Mouse (Mus musculus) retina, postnatal 1 day (tissue): ENCODE data around the gene Gm7137.
A peak's percentile ranks its signal among the peaks of the same experiment; 100 is the strongest.
"Not testable (repeated sequence)": the region's sequence is repeated elsewhere in the genome, so short reads cannot be mapped to it uniquely, and the experiment has no call there.

Source experiments
- DNase-seq: peaks from one replicate; pipeline ENCODE4 v3.0.0-alpha.2; 2012

The Gm7137 gene

DNA sequence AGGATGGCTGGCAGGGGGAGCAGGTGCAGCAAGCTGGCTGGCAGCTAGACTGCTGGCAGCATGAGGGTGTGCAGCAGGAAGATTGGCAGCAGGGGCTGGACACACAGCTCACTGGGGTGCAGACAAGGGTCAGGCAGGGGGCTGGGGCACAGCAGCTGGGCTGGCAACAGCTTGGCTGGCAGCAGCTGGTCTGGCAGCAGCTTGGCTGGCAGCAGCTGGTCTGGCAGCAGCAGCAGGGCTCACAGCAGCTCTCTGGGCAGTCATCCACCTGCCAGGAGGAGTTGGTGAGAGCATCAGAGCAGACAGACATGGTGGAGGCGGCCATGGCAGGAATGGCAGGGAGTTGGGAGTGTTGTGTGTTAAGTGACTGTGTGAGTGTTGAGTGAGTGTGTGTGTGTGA is at the start of gene Gm7137:
Gene Gm7137 (minus strand): TSS at position 325 of the 400 bp plus-strand sequence.
- not testable (repeated sequence) for DNase-seq

DNA sequence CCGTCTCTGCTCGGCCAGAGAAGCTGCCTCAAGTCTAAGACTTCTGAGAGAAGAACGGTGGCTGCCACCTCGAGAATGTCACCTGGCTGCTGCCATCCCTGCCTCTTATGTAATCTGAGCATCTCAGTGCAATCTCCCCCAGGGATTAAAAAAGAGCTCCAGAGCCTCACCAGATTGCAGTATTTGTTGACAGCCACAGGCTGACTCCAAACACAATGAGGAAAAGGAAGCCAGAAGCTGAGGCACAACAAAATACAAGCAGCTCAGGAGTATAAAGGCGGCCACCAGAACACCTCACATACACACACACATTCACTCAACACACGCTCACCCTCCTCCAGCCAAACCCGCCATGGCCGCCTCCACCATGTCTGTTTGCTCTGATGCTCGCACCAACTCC is 47.6 kb upstream of the Gm7137 start, which contains the start of gene Krtap10-10:
Gene Krtap10-10 (plus strand): TSS at position 301 of the 400 bp plus-strand sequence.
- no peak for DNase-seq

DNA sequence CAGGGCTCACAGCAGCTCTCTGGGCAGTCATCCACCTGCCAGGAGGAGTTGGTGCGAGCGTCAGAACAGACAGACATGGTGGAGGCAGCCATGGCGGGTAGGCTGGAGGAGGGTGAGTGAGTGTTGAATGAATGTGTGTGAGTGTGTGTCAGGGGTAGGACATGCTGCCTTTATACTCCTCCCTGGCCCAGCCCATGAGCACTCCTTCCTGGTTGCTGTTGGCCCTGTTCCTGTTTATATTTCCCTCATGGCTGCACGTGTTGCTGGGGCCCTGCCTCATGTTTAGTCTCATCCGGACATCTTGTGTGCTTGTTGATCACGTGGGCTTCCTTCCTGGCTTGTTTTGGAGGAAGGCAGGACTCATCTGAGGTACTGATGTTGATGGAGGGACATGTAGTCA is 39.0 kb upstream of the Gm7137 start, which contains the start of gene Krtap10-4:
Gene Krtap10-4 (minus strand): TSS at position 145 of the 400 bp plus-strand sequence.
- DNase-seq, result no peak

DNA sequence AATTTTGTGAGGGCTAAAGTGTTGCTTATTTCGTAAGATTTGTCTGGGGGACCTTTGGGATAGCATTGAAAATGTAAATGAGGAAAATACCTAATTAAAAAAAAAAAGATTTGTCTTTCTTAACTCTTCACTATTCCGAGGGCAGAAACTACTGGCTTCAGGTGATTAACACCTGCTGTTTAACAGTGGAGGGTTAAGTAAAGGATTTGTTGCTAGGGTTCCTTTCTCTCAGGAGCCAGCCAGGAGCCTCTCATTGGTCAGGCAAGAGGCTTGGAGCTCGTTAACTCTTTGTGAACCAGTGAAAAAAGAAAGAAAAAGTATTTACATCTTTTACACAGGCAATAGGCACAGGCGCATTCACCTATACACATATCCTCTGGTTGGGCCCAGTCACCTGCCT is 31.2 kb upstream of the Gm7137 start:
- DNase-seq, result no peak

DNA sequence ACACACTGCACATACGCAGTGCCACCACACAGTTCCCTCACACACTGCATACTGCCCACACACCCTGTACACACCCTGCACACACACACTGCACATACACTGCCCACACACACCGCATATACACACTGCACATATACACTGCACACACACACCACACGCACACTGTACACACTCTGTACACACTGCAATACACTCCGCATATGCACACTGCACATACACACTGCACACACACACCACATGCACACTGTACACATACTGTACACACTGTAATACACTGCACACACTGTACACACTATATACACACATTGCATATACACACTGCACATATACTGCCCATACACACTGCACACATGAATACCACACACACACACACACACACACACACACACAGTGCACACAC is 30.5 kb upstream of the Gm7137 start:
- DNase-seq, result no peak

DNA sequence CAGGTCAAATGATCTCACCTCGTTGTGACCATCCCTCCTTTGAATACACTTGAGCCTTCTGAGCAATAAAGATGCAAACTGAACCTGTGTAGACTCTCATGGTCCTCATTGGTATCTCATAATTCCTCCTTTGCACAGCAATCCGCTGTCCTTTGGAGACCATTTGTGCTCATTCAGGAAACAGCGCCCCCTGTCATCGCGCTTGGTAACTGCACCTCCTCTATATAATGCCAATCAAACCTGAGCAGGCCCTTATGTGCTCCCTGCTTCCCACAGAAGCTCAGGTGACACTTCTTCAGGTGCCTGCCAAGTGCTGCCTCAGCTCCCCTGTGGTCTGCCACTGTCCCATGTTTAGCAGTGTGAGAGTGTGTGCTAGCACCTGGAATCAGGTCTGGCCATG is 27.5 kb upstream of the Gm7137 start:
- peak; percentile 45 for DNase-seq

DNA sequence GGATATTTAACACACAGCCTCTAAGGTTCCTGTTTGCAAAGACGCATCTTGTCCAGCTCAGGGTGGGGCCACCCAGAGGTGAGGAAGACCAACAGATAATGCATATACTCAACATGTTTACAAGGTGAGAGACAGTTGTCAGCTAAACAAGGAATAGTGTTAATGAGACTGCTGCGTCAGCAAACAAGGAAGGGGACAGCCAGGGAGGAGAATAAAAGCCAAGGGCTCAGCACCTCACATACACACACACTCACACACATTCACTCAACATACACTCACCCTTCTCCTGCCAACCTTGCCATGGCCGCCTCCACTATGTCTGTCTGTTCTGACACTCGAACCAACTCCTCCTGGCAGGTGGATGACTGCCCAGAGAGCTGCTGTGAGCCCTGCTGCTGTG is 26.4 kb upstream of the Gm7137 start, which contains the start of gene Gm2696:
Gene Gm2696 (plus strand): TSS at position 301 of the 400 bp plus-strand sequence.
- no peak for DNase-seq

DNA sequence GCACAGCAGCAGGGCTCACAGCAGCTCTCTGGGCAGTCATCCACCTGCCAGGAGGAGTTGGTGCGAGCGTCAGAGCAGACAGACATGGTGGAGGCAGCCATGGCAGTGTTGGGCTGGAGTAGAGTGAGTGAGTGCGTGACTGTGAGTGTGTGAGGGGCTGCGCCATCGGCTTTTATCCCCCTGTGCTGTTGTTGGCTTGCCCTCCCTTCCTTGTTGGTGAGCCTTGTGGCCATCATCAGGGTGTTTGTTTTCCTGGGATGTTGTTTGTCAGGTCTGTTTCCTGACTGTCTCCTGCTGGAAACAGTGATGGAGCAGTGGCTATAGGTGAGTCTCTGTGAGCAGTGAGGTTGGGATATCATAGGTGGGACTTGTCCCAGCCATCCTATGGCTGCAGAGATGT is 23.7 kb upstream of the Gm7137 start, which contains the start of gene Gm9507:
Gene Gm9507 (minus strand): TSS at position 101 of the 400 bp plus-strand sequence.
- DNase-seq, result no peak

DNA sequence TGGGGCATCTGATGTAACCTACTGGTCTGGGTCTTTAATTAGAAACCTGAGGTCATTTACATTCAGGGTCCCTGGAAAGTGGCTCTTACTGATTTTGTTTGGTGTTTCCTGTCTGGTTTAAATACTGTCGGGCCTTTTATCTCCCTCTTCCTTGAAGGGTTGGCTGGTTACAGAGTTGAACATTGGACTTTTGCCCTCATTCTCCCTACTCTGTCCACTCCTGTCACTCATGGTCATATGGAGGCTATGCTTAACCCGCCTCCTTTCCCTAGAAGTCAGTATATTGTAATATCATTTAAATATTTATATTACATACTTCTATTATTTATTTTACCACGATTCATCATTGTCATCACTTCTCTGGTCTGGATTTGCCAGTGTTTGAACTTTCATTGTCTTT is 16.1 kb upstream of the Gm7137 start:
- no peak for DNase-seq

DNA sequence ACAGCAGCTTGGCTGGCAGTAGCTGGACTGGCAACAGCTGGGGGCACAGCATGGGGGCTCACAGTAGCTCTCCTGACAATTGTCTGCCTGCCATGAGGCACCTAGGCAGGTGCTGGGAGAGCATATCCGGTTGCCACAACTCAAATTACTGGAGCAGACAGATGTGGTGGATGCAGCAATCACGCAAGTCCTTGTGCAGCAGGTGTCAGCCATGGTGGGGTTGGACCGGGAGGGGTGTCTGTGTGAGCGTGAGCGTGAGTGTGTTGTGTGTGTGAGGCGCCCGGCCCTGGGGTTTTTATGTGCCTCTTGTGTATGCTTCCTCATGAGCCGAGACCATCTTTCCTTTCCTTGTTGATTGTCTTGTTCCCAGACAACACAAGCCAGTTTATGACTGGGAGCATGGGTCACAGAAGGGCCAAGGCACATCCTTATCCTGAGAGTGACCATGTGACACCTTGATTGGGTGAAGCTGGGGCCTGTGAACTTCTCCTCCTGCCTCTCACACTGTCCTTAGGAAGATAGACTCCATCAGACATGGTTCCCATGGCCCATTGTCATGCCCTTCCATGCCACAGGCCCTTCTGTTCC is 11.0 kb upstream of the Gm7137 start, which contains the start of gene Gm19668:
Gene Gm19668 (minus strand): TSS at position 213 of the 588 bp plus-strand sequence.
- DNase-seq, result peak; percentile 51

DNA sequence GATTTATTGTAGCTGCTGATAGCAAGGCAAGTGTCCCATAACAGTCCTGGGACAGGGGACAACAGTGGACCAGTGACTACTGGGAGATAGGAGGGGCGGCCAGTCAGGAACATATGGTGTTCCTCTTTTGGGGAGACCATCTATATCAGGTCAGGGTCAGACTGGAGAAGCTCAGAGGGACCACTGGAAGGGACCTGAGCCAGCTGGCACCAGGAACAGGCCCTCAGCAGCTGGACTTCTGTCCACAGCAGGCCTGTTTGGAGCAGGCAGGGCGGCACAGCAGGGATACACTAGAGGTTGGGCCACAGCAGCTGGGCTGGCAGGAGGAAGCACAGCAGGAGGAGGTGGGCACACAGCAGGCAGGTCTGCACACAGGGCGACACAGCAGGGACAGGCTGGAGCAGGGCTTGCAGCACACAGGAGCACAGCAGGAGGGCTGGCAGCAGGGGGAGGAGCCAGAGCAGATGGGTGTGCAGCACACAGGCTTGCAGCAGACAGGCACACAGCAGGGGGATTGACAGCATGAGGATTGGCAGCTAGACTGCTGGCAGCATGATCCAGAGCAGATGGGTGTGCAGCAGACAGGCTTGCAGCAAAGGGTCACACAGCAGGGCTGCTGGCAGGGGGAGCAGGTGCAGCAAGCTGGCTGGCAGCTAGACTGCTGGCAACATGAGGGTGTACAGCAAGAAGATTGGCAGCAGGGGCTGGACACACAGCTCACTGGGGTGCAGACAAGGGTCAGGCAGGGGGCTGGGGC is 10.3 kb upstream of the Gm7137 start:
- not testable (repeated sequence) for DNase-seq

DNA sequence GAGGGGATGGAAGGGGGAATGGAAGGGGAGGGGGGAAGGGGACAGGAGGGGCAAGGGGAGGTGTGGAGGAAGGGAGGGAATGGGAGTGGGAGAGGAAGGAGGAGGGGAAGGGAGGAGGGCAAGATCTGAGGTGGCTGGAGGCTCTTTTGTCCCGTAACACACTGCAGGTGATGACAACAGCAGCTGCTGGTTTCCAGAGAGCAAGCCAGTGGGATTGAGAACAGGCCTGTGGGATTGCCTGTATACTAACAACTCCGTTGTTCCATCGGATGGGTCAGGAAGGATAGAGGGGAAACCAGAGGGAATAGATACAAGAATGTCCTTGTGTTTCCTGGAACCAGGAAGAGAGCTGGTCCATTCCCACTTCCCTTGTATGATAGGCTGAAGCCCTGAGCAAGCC is 9.7 kb upstream of the Gm7137 start:
- DNase-seq, result peak; percentile 39

DNA sequence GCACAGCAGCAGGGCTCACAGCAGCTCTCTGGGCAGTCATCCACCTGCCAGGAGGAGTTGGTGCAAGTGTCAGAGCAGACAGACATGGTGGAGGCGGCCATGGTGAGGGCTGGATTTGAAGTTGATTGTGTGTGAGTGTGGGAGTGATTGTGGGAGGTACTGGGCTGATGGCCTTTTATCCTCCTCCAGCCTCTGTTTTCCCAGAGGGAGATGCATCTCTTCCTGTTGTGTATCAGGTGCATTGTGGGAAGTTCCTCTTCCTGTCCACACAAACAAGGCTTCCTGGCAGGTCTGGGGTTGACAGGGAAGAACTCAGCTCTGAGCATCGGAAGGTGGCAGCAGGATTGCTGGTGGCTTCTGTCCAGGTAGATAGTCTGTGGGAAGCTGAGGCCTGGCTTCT is 7.0 kb upstream of the Gm7137 start, which contains the start of gene Gm9639:
Gene Gm9639 (minus strand): TSS at position 101 of the 400 bp plus-strand sequence.
- DNase-seq, result no peak

DNA sequence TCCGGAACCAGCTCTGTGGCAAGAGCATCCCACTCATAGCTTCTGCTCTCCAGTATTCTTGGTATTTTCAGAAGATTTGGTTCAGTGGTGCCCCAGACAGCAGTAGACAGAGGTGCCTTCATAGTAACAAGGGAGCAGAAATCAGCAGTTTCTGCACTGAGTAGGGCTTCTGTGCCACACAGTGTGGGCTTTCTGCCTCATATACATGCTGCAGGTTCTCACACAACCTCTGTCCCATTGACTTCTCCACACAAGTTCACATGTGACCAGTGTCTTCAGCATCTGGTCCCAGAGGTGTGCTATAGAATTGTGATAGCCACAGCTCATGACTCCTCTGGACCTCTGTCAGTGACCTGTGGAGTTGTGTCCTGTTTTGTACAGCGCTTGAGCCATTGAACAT is 621 bp upstream of the Gm7137 start:
- no peak for DNase-seq

DNA sequence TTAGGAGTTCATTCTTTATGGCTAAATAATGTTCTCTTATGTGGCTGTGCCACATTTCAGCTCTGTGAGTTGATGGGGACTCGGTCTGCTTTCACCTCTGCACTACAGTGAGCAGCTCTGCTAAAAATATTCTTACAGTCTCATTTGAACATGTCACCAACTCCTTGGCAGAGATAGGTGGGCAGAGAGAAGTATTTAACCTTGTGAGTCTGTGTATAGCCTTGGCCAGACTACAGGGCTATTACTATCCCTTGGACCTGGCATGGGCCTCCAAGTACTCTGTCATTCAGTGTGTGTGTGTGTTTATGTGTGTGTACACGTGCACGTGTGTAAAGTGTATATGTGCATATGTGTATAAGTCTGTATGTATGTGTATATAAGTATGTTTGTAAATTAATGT is 4.6 kb downstream of the Gm7137 start:
- not testable (repeated sequence) for DNase-seq

DNA sequence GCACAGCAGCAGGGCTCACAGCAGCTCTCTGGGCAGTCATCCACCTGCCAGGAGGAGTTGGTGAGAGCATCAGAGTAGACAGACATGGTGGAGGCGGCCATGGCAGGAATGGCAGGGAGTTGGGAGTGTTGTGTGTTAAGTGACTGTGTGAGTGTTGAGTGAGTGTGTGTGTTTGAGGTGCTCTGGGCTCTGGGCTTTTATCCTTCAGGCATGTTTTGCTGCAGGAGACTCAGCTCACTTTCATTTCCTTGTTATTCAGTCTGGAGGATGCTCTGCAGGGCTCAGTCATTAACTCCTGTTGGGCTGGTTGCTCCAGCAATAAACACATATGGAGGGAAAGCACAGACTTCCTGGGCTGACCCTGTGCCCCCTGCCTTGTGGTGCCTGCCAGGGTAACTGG is 5.6 kb downstream of the Gm7137 start, which contains the start of gene Gm3250:
Gene Gm3250 (minus strand): TSS at position 101 of the 400 bp plus-strand sequence.
- DNase-seq, result not testable (repeated sequence)

DNA sequence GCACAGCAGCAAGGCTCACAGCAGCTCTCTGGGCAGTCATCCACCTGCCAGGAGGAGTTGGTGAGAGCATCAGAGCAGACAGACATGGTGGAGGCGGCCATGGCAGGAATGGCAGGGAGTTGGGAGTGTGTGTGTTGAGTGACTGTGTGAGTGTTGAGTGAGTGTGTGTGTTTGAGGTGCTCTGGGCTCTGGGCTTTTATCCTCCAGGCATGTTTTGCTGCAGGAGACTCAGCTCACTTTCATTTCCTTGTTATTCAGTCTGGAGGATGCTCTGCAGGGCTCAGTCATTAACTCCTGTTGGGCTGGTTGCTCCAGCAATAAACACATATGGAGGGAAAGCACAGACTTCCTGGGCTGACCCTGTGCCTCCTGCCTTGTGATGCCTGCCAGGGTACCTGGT is 11.2 kb downstream of the Gm7137 start, which contains the start of gene Gm7138:
Gene Gm7138 (minus strand): TSS at position 101 of the 400 bp plus-strand sequence.
- DNase-seq, result not testable (repeated sequence)

DNA sequence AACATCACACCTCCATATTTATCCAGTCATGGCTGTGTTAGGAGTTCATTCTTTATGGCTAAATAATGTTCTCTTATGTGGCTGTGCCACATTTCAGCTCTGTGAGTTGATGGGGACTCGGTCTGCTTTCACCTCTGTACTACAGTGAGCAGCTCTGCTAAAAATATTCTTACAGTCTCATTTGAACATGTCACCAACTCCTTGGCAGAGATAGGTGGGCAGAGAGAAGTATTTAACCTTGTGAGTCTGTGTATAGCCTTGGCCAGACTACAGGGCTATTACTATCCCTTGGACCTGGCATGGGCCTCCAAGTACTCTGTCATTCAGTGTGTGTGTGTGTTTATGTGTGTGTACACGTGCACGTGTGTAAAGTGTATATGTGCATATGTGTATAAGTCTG is 15.9 kb downstream of the Gm7137 start:
- not testable (repeated sequence) for DNase-seq

DNA sequence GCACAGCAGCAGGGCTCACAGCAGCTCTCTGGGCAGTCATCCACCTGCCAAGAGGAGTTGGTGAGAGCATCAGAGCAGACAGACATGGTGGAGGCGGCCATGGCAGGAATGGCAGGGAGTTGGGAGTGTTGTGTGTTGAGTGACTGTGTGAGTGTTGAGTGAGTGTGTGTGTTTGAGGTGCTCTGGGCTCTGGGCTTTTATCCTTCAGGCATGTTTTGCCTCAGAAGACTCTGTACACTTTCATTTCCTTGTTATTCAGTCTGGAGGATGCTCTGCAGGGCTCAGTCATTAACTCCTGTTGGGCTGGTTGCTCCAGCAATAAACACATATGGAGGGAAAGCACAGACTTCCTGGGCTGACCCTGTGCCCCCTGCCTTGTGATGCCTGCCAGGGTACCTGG is 16.8 kb downstream of the Gm7137 start, which contains the start of gene Gm3238:
Gene Gm3238 (minus strand): TSS at position 101 of the 400 bp plus-strand sequence.
- not testable (repeated sequence) for DNase-seq

DNA sequence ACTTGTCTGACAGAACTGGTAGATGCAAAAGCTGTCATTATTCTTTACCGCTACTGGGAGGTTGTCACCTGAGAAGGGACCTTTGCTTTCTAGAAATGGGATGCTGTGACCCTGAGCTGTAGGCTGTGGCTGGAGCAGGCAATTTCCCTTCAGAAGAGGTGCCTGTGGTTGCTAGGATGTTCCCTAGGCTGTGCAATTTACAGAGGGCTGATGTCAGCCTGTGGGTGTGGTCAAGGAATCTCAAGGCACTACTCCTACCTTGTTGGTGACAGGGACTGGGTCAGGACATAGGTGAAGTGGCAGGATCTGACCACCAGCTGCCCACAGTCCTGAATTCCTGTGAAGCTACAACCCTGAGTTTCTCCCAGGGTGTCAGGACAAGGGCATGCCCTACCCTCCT is 18.3 kb downstream of the Gm7137 start:
- DNase-seq, result no peak

DNA sequence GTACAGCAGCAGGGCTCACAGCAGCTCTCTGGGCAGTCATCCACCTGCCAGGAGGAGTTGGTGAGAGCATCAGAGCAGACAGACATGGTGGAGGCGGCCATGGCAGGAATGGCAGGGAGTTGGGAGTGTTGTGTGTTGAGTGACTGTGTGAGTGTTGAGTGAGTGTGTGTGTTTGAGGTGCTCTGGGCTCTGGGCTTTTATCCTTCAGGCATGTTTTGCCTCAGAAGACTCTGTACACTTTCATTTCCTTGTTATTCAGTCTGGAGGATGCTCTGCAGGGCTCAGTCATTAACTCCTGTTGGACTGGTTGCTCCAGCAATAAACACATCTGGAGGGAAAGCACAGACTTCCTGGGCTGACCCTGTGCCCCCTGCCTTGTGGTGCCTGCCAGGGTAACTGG is 28.4 kb downstream of the Gm7137 start, which contains the start of gene Gm3233:
Gene Gm3233 (minus strand): TSS at position 101 of the 400 bp plus-strand sequence.
- not testable (repeated sequence) for DNase-seq

DNA sequence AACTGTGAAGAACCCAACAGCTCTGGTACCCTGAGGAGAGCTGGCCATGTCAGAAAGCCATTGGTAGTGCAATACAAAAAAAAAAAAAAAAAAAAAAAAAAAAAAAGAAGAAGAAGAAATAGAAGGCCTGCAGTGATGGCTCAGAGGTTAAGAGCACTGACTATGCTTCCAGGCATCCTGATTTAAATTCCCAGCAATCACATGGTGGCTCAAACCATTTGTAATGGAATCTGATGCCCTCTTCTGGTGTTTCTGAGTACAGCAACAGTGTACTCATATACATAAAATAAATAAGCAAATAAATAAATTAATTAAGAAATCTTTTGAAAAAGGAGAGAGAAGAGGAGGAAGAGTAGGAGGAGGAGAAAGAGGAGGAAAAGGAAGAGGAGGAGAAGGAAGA is 34.6 kb downstream of the Gm7137 start:
- no peak for DNase-seq

DNA sequence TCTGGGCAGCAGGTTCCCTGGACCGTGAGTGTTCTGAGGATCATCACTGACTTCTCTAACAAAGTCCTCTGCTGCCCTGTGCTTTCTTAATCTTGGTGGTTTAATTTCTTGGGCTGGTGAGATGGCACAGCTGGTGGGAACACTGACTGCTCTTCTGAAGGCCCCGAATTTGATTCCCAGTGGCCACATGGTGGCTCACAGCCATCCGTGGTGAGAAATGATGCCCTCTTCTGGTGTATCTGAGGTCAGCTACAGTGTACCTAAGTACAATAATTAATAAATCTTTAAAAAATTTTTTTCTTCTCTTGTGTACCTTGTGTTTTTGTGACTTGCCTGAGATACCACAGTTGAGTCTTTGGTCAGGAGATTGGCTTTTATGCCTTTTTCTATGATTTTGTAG is 35.7 kb downstream of the Gm7137 start:
- not testable (repeated sequence) for DNase-seq
